Mouse (Mus musculus) frontal cortex, postnatal 25 days (tissue): ENCODE measurements around the gene Cep83.

Experiments used
- DNase-seq, 2 experiments: peaks; one replicate each; pipeline ENCODE4 v3.0.0; 2022; ENCODE audit warnings: low spot score in 2 of 2

Cep83 gene

GRCm38 (mm10) chr10:94779319-94779718, 90.9 kb downstream of the Cep83 start:
- DNase-seq, result no peak

GRCm38 (mm10) chr10:94780618-94781262, 92.3 kb downstream of the Cep83 start:
- DNase-seq, result no peak

GRCm38 (mm10) chr10:94789205-94789604, 100.8 kb downstream of the Cep83 start:
- DNase-seq, result no peak

GRCm38 (mm10) chr10:94793914-94794313, 105.5 kb downstream of the Cep83 start:
- no peak for DNase-seq

- no peak for DNase-seq
Measured at GRCm38 (mm10) chr10:94794666-94795244, 106.3 kb downstream of the Cep83 start.

GRCm38 (mm10) chr10:94798128-94798527, 109.7 kb downstream of the Cep83 start:
- no peak for DNase-seq

GRCm38 (mm10) chr10:94799485-94800239, 111.2 kb downstream of the Cep83 start:
- DNase-seq, result no peak

GRCm38 (mm10) chr10:94800677-94801354, 112.4 kb downstream of the Cep83 start:
- no peak for DNase-seq

DNA sequence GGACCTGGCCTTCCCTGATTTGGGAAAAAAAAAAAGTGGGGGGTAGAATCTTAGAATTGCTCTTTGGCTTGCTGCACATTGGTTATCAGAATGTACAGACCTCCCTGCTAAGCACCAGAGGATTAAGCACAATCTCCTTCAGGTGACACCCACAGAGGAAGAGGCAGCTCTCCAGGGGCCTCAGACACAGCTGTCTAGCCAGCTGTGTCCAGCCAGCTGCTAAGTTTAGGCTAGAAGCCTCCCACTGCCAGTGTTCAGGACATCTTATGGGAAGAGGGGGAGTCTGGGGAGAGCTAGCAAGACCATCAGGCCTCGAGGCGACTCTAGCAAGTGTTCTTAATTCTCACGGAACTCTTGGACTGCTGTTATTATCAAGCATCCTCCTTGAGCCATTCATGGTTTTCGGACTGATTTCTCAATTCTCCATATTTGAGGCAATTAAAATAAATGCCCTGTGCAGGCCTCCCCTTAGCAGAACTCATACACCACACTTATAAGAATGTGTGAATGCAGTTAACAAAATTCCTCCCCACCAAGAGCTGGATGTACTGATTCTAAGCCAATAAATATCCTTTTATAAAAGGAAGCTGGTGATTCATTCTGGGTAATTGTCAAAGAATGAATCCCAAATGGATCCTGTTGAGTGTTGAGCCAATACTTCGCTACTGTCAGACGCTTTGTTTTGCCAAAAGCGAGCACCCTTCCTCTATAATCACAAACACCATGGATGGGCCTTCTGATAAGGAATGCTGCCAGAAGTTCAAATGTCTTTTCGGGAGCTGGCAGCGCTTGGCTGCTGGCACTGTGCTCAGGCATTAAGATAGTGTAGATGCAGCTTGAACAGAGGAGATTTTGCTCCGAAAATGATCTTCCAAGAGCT, 115.8 kb downstream of the Cep83 start:
- no peak for DNase-seq

DNA sequence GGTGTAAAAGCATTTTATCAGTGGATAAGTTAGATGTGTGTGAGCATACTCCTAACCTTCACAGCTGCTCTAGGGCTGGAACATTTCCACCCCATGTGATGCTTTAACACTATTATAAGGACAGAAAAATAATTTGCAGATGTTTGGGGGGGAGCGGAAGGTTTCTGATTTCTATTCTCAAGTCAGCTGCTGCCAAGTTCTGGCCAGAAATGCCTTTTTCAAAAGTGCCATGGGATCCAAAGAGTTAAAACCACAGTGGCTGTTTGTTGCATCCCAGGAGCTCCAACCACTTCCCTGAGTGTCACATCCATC, 116.4 kb downstream of the Cep83 start:
- no peak for DNase-seq

DNA sequence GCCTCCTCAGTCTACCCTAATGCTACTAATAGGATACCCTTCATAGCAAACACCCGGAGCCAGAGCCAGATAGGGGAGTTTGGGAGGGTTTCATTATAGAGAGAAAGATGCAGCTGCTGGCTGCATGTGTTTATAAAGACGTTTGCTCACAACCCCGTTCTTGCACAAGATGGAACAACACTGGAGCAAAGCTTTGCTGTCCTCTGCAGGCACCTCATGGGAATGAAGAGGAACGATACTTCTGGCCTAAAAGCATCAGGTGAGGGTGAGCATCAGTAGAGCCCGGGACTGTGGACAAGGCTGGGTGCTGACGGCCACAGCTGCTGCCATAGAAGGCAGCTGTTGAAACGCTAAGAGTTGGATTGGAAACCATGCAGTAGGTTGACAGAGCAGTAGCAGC, 118.9 kb downstream of the Cep83 start:
- DNase-seq, result no peak

GRCm38 (mm10) chr10:94808275-94808674, 119.8 kb downstream of the Cep83 start:
- DNase-seq, result no peak

DNA sequence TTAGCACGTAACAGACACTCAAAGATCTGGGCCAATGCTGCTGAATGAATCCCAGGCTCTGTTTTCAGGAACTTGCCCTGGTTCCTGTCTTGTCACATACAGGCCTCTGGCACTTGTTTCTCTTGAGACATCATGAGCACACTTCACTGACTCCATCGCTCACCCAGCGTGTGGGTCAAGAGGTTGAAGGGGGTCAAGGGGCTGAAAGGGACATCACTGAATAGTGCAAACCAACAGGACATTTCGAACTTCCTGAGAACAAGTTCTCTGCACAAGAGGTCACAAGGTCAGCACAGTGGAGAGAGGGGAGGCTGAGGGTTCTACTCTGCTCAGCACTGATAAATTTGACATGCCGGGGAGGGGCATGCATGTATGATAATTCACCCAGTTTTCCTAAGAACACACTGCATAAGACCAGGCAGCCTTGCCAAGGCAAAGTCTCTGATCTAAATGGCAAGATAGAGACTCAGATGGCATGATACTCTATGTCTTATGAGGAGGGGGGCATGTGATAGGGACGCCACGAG, 121.6 kb downstream of the Cep83 start:
- DNase-seq, result no peak

DNA sequence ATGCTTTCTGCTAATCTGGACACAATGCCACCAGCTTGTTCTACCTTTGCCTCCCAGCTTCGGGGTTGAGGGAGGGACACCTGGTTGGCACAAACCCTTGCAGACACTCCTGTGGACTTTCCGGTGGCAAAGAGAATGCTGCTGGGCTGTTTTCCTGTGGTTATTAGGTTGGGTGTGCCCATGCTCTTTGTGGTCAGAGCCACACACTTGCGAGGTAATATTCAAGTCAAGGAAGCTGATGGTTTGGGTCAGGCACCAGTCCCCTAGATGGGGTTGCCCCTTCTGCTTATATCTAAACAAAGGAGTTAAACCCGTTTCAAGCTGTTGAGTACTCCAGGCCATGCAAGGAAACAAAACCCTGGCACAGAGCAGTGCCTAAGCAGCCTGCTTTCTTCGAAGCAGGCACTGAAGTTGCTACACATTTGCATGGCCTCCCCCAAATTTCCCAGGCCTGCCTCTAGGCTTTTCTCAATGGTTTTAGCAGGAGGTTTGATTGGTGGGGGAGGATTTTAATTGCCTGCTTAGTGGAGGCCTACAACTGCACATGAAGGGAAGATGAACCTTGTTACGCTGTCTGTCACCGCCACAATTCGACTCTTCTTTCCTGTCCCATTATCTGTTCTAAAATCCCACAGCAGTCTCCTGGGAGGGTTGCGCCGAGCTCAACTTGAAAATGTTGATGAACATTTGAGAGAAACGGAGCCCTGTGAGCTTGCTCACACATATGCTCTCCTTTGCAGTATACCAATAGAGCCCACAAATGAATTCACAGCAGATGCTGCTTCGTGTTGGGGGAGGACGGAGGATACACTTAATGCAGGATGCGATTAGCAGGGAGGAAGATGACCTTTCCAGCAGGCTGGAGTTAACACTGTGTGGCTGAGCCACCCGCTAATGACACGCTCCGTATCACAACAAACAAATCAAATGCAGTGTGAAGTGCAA, 123.7 kb downstream of the Cep83 start:
- no peak for DNase-seq

- DNase-seq, result no peak
Measured at GRCm38 (mm10) chr10:94818127-94818526, 129.7 kb downstream of the Cep83 start.

- DNase-seq, result no peak
Measured at GRCm38 (mm10) chr10:94818781-94819665, 130.6 kb downstream of the Cep83 start.

DNA sequence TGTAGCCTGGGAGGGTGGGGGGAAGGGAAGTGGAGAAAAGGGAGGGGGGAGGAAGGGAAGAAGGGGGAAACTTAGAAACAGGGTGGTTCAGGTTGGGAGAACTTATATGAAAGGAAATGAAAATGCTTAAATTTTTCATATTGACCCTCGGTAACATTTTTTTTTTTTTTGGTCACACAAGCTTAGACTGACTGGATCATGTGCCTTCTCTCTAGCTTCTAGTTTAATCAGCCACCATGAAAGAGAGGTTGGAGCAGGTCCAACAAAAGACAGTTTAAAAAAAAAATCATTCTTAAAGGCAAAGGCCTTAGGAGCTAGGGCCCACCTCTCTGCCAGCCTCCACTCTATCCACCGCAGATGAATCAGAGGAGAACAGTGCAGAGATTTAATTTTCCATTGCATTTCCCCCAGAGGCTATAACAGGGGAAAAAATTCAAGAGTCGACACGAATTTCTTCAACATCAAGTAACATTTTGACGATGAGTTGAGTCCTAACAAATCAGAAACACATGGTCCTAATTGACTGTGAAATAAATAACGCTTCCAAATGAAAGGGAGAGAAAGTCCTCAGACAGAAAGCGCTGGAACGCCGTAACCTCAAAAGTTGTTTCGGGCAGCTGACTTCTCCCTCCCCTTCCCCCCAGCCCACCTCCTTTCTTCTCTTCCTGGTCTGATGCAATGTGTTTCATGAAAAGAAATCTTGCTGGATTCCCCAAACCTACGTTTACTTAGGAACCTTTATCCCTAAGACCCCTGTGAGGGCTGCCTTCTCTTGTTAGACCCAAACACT, 135.7 kb downstream of the Cep83 start:
- DNase-seq, result no peak

GRCm38 (mm10) chr10:94825951-94826350, 137.5 kb downstream of the Cep83 start:
- no peak for DNase-seq
